Mouse (Mus musculus) cerebellum, adult 11-12 months (tissue): ENCODE measurements around the gene Hnrnpa3.
A peak's percentile ranks its signal among the peaks of the same experiment; 100 is the strongest.
"Not testable (repeated sequence)": the region's sequence is repeated elsewhere in the genome, so short reads cannot be mapped to it uniquely, and the experiment has no call there.

Experiments used
- DNase-seq: peaks from one replicate; pipeline ENCODE4 v3.0.0; 2022

Hnrnpa3 gene

DNA sequence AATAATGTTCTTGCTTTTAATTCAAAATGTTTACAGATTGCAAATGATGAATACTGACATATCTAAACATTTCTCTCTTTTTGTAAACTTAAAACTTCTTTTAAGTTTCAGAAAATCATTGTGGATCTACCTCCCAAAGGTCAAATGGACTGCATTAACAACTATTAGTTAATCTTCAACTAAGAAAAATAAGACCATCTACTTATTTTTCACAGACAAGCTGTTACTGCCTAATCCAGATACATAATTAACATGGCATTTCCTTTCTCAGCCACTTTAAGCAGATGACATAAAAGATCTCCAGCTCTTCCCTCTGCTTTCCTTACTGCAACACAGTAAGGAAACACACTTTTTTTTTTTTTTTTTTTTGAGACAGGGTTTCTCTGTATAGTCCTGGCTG is 21.7 kb upstream of the Hnrnpa3 start:
- DNase-seq = no peak

DNA sequence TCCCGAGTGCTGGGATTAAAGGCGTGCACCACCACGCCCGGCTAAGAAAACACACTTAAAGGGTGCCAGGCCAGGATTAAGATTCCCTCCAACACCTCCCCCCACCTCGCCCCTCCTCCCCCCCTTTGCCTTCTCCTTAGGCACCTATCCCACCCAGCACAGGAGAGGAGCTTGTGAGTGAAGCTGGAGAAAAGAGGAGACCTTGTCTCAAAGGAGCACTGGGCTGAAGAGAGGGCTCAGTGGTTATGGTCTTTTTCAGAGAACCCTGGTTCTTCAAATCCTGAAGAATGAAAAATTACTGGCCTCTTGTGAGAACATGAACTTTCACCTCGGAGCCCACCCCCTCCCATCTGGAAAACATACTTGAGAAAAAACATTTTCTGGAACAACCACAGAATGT is 21.2 kb upstream of the Hnrnpa3 start:
- DNase-seq = not testable (repeated sequence)

DNA sequence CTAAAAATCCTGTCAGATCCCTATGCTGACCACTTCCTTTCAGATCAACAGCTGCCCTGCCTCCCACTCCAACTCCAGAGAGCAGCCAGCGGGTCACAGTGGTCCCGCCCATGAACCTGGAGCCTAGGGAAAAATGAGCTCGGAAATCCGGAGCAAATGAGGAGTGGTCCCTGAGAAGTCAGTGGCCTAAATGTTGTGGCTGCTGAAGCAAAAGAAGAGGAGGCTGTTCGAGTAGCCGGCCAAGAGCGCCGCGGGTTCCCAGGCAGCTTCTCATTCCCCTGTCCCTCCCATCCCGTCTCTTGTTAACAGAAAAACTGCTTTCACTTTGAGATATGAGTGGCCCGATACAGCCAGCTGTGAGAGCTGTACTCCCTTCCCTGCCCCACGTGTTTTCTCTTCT is 19.5 kb upstream of the Hnrnpa3 start:
- not testable (repeated sequence) for DNase-seq

DNA sequence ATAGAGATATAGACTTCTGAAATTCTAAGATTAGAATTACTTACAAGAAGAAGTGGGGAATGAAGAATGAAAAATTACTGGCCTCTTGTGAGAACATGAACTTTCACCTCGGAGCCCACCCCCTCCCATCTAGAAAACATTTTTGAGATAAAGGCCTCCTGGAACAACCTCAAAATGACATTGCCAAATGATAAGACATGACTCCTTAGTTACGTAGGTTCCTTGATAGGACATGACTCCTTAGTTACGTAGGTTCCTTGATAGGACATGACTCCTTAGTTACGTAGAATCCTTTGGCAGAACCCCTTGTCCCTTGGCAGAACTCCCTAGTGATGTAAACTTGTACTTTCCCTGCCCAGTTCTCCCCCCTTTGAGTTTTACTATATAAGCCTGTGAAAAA is 16.7 kb upstream of the Hnrnpa3 start:
- not testable (repeated sequence) for DNase-seq

DNA sequence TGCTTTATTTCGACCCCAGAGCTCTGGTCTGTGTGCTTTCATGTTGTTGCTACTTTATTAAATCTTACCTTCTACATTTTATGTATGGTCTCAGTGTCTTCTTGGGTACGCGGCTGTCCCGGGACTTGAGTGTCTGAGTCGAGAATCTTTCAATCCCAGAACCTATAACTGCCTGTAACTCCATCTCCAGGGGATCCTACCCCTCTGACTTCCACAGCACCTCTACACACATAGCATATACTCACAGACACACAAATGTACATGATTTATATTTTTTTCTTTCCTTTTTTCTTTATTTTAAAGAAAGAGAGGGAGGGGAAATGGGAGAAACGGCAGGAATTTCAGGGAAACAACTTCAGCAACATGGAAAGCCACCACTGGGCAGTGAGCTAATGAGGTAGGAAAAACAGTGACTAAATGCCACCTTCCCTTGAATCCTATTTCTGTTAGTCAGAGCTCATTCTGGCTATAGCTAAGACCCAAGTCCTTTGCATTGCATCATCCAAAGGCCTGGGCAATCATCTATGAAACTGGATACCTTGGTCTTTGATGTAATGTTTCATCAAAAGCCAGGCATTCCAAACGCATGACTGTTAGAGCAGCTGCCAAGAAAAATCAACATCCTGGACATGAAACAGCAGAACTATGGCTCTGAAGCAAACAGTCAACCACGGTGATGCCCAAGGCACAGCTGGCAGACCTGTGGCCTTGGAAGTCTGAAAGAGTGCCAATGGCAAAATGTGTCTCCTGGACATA is 16.1 kb upstream of the Hnrnpa3 start:
- DNase-seq = no peak

DNA sequence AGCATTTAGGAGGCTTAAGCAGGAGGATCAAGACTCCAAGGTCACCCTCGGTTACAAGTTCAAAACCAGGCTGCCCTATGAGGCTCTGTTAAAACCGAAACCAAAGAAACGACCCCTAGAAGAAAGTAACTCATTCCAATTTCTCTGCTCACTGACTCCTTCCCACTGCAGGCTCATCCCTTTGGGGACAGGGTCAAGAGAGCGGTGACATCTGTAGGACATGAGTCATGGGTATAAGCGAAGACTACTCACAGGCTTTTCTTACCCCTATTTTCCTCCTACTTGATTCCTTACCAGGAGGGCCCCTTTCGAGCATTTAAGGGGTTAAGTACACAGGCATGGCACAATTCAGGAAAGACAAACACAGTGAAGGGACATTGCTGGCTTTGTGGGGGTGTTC is 15.1 kb upstream of the Hnrnpa3 start:
- DNase-seq = no peak

DNA sequence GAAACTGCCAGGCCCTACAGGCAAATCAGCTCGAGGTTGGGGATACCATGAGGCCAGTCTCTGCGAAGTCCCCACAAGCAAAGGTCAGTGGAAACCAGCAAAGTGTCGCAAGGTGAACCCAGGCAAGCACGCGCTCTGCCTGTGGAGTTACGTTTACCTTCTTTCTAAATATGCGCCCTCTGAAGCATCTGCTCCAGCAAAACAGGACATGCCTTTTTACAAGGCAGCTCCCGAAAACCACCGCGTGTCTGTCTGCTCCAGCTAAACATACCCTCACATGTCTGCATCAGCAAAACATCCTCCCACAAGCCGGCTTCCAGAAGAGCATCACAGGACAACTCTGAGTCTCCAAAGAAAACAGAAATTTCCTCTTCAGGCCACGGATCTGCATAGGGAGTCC is 13.8 kb upstream of the Hnrnpa3 start:
- no peak for DNase-seq

DNA sequence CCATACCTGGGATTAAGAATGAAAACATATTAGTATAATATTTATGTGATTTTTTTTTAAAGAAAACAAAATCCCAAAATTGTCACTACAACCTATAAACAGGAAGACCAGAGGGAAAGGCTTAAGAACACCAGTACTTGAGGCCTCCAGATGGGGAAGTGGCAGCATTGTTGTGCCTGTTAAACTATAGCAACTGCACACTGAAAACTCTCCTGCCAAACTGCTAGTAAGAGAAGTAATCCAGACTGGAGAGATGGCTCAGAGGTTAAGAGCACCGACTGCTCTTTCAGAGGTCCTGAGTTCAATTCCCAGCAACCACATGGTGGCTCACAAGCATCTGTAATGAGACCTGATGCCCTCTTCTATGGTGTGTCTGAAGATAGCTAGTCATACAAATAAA is 8.6 kb upstream of the Hnrnpa3 start:
- no peak for DNase-seq

DNA sequence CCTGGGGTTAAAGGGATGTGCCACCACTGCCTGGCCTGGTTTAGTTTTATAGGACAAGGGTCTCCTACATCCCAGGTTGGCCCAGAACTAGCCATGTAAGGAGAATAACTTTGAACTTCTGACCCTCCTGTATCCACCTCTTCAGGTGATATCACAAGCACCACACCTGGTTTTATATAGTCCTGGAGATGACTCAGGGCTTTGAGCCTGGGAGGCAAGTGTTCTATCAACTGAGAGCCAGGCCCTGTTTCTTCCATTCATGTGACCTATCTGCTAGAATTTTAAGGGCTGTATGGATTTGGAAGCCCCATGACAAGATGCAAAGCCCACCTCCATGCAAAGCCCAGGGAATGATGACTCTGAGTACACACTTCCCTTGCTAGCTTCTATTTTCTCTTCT is 5.9 kb upstream of the Hnrnpa3 start:
- DNase-seq = no peak

DNA sequence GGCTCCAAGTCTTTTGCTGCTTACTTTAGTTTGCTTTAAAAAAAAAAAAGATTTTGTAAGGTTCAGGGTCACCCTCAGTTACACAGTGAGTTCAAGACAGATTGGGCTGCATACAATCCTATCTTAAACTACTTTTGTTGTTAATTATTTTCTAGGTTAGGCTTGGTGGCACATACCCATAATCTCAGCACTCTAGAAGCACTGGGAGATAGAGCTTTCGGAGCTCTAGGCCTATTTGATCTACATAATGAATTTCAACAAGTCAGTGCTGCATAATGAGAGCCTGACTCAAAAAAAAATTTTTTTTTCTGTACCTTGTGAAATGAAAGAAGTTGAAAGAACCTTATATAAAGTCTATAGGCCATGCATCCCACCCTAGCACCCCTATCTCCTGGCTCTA is 4.4 kb upstream of the Hnrnpa3 start:
- no peak for DNase-seq

DNA sequence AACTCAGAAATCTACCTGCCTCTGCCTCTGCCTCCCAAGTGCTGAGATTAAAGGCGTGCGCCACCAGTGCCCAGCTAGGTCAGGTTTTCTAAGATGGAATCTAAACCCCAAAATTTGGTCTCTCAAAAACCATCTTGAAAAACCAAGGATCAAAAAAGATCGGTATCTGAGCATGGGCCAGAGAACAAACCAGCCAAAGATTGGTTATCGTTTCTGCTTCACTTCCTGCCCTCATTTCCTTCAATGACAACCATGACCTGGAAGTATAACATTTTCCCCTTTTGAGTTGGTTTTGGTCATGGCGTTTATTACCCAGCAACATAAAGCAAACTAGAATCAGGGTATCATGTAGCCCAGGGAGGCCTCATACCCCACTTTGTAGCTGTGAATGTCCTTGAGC is 2.1 kb upstream of the Hnrnpa3 start:
- DNase-seq = no peak

DNA sequence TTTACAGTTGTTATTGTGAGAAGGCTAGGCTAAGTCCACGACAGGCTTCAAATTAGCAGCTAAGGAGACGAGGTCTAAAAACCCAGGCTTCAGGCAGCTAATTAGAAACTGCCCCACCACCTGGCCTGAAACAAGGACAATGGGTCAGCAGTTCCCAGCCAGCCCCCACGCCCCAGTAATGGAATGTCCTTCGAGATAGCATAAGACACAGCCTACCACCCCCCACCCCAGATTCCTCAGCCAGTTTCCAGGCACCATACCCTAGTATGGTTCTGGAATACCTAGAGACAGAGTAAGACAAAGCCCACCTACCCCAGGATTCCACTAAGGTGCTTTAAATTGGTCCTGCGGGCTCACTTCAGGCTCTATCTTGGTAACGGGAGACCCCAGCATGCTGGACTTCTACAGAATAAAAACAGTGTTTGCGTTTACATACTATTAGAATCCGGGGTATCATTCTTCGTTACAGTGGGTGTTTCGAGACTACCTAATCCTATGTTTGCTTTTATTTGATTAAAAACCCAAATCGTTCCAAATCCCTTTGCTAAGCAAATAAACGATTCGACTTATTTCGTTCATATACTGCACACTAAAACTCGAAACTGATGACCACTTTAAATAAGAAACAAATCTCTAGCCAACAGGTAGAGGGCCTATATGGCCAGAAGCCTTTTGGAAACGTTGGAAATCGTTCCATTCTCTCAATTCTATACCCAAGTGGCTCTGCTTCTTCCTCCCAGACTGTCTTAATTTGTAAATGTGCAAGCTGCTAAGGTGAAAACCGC is 962 bp upstream of the Hnrnpa3 start:
- peak; percentile 44 for DNase-seq

DNA sequence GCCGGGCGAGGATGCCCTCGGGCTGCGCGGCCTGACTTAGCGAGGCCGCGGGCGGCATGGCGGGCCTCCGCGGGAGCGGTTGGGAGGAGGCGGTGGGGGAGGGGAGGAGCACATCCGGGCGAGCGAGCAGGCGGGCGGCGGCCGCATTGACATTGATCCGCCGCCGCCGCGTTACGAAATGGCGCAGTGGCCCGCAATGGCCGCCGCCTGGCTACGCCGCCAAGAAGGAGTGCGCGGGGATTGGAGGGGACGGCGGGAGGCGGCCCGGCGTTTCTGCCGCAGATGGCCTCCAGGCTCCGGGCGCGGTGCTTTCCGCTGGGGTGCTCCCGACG is 534 bp downstream of the Hnrnpa3 start:
- peak; percentile 90 for DNase-seq

DNA sequence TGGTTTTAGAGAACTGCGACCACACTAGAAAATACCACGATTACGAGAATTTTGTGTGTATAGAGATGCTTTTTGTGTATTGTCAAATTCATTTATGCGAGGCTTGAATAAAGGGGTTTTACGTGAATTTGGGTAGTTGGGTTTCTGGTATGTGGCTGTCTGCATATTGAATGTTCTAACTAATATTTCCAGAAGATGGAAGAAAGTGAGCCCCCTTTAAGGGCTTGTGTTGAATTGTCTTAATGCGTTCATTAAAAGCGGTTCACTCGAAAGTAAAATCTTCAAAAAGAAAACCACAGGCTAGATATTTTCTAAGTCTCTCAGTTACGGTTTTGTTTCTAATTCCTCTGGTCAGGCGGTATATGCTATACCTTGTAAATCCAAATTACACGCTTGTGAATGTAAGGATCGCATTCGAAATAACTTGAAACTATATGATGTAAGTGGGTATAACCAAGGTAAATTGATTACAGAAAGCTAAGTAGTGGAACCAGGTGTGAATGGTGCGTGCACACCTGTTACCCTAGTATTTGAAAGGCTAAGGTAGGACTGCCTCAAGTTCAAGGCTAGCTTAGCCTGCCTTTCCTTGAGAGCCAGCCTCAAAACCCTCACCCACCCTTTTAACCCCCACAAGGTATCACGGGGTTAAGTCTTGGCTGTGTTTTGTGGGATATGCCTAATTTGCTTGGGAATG is 1.3 kb downstream of the Hnrnpa3 start:
- DNase-seq = no peak

DNA sequence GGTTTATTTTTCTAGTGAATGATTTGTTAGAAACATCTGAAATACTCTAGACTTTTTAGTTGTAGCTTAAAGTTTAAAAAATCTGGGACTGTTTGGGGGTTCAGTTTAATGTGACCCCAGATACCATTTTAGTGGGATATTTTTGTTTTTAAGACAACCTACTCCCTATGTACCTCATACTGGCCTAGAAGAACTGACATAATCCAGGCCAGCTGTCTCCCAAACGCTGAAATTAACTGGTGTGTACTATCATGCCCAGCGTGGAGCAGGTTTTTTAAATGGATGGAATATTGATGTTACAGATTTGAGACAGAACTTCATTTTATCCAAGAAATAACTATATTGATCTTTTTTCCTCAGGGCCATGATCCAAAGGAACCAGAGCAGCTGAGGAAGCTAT is 2.0 kb downstream of the Hnrnpa3 start:
- DNase-seq = no peak

DNA sequence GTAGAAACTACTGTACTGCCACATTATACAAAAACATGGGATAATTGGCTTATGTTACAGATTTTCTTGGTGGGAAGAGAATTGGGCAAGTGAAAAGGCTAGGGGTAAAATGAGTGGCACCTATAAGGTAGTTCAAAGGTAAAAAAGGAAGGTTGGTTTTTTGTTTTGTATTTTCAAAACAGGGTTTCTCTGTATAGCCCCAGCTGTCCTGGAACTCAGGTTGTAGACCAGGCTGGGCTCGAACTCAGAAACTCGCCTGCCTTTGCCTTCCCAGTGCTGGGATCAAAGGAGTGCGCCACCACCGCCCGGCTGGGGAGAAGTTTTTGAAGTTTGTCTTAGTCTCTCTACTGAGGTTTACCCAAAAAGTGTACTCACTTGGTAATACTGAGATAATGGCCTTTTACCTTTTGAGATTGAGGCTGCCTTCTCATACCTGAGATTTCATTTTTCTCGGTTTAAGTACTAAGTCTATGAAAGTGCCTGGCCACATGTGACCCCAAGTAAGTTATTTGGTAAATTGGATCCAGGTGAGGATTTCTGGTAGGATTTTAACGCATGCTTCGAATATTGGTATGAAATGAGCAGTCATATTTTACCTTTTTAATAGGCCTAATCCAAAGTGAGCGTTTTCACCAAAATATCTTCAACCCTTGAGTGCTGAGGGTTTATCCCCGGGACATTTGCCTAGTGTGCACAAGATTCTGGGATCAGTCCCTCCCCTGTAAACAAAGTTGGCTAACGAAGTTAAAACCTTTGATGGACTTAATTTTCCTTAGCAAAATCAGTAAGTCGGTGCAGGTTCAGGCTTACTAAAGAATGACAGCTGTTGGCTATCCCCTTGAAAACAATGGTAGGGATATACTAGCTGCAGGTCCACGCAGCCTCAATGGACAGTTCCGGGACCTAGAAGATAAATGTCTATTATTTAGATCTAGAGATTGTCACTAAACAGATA is 10.7 kb downstream of the Hnrnpa3 start:
- no peak for DNase-seq

DNA sequence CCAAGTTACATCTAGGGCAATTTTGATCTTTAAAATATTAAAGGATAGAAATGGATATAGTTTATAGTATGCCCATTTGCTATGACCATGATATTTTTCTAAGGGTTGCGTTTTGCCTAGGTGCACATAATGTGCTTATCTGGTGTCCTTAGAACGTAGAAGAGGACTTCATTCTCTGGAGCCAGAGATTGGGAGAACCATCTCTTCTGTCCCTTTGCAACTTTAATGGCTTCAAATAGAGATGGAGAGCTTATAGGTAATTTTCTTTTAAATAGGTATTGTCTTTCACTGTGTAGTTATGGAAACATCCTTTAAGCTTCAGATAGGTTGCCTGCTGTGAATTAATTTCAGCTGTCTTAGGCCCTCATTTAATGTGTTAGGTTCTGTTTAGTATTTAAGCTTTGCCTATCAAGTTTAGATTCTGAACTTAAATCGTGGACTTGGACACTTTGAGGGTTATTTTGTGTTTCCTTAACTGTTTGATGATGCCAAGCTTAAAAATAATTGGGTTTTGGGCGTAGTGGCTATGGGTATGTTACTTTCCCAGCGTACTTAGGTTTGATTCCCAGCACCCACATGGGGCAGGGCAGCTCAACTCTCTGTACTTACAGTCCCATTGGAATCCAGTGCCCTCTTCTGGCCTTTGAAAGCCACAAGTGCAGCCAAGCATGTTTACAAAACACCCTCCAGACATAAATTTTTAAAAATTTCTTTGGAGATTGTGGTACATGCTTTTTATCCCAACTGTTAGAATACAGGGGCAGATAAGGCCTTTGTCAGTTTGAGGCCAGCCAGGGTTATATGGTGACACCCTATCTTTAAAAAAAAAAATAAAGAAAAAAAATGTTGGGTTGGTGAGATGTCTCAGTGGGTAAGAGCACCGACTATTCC is 11.6 kb downstream of the Hnrnpa3 start:
- no peak for DNase-seq

DNA sequence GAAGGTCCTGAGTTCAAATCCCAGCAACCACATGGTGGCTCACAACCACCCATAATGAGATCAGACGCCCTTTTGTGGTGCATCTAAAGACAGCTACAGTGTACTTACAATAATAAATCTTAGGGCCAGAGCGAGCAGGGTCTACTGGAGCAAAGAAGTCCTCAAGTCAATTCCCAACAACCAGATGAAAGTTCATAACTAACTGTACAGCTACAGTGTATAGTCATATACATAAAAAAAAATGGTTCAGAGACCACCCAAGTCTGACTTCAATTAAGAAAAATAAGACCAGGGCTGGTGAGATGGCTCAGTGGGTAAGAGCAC is 12.2 kb downstream of the Hnrnpa3 start:
- no peak for DNase-seq

DNA sequence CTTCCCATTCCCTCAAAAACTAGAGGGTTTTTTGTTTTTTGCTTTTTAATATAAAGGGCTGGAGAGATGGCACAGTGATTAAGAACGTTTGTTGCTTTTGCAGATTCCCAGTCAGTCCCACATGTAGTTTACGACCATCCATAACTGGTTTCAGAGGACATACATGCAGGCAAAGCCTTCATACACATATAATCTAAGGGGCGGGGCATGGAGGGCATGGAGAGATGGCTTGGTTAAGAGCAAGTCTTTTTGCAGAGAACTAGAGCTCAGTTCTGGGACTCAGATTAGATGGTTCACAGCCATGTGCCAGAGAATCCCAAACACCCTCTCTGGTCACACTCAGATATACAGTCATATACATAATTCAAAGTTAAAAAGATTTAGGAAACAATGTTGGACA is 13.5 kb downstream of the Hnrnpa3 start:
- no peak for DNase-seq

DNA sequence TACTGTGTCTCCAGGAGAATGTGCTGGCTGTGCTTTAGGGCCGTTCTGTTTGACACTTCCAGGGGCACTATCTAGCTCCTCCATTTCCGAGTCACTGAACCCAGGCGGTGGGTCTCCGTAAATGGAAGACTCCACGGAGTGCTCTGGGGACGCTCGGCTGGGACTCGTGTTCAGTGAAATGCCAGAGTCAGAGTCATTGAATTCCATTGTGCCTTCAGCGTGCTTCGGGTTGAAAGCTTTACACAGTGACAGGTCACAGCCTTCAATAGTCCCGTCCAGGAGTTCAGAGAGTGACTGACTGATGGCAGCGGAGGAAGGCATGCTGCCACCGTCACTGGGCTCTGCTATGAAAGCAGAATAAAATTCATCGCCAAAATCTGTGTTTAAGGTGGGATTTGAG is 17.5 kb downstream of the Hnrnpa3 start:
- DNase-seq = no peak

DNA sequence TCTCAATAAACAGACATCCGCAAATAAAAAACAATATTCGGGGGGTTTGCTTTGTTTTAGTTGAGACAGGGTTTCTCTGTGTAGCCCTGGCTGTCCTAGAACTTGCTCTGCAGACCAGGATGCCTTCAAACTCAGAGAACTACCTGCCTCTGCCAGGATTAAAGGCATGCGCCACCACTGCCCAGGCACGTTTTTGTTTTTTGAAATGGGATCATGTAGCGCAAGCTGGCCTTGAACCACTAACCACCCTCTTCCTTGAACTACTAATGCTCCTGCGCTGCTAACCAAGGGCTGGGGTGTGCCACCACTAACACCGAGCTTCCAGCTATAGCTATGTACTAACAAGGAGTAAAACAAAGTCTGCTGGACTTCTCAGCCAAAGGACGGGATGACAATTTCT is 20.9 kb downstream of the Hnrnpa3 start:
- no peak for DNase-seq

DNA sequence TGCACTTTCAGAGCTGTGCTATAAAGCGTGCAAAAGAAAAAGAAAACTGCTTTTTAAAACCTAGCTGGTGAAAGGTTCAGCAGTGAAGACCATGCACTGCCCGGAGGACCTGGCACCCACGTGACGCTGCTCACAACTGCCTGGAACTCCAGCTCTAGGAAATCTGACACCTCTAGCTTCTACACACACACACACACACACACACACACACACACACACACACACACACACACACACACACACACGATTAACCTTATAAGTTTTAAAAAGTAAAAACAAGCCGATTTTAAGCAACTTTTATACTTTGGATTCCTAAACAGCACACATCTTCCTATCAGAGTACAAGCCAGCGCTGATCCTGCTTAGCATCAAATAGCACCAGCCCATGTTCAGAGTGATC is 22.4 kb downstream of the Hnrnpa3 start:
- DNase-seq = no peak
